Mouse (Mus musculus) retina, adult 2 months (tissue): Measurements from ENCODE around the gene Ube2z.
A peak's percentile ranks its signal among the peaks of the same experiment; 100 is the strongest.

Source experiments
- DNase-seq: peaks from one replicate; pipeline ENCODE4 v3.0.0-alpha.2; 2012; ENCODE audit warnings: low read depth, low spot score

Gene Ube2z

DNA sequence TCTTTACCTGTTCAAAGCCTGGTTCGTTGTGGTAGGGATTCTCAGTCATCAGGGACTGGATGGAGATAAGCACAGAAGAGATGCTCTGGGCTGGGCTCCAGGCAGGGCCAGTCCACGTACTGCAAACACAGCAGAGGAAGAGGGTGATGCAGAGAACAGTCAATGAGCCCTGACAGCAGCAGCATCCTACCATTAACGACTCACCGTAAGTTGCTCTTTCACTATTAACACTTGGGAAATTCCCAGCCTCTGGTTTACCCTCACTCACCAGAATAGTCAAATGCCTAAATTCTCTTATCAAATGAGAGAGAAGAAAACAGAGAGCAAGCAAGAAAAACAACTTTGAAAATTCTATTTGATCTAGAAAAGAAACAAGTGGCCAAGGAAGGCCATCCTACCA lies 6.9 kb downstream of the Ube2z start:
- DNase-seq = no peak

DNA sequence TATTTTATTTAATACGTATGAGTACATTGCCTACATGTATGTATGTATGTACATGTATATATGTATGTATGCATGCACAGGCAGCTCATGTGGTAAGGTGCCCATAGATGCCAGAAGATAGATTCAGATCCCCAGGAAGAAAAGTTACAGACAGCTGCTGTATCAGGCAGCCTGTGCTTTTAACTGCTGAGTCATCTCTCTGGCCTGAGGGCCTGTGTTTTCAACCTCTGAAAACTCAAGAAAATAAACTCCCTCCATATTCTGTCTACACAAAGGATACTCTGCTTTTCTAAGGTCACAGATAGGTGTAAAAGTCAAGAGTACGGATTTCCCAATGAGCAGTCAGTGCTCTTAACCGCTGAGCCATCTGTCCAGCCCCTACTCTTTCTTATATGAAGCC lies 14.3 kb downstream of the Ube2z start:
- no peak for DNase-seq

DNA sequence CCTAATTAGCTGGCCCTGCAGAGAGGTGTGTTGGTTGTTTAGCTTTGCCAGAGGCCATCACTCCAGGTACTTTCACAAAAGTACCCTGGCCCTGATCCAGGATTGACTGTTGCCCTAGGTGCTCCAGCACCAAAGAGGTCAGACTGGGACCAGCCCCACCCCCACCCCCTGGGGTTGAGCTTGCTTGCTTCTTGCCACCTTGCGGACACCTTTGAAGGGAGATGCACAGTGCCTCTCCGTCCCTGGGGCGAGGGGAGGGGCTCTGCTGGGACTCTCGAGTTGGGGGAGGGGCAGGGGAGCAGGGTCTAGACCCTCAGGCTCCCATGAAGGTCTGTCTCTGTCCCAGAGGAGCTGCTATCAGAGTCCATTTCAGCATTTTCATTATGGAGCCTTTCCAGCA lies 15.2 kb downstream of the Ube2z start:
- no peak for DNase-seq

DNA sequence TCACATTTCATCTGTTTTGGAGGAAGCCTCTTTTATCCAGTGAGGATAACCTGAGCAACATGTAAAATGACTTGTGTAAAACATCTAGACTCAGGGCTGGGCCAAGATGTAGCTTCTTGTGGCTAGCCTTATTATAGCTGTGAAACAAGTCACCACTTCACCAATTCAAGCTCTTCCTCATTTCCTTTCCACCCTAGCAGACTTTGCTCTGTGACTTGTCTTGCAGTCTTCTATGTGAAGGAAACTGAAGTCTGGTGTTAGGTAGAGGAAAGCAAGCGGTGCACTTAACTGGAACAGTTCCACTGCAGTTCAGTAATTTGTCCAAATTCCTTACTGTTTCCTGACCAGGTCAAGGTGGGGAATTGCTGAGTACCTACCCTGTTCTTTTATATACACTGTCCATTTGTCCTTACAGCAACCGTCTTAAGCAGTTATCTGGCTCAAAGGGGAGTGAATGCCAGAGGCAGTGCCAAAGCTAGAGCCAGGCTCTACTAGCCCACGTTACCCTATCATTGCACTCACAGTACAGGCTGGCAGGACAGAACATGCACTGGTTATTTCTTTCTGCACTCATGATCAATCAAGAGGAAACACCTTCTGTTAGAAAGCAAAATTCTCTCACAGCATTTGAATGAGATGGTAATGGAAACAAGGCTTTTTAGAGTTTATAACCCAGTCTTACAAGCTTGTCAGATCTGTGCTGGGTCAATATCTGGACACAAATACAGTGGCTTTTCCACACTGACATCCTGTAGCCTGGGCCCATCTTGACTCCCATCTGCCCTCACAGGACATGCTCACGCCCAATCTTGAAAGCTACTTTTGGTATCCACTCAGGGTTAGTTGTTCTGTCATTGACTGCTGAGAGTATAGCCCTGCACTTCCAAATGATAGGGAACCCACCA lies 17.5 kb downstream of the Ube2z start:
- DNase-seq = no peak

DNA sequence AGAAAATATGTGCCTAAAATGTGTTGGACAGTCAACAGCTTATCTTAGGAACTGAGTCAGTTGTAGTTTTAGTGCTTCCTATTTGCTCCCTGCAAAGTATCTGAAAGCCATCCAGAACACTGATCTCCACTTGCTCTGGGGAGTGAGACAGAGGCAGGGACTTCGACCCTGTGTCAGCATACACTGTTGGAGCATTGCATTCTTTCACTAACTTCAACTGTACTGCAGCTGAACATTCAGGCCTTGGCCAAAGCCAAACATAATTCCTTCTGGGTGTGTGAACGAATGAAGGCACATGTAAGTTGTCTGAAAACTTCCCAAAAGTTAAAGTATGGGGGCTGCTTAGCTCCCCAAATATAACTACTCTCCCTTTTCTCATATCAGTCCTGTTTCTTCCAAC lies 18.4 kb downstream of the Ube2z start:
- no peak for DNase-seq

DNA sequence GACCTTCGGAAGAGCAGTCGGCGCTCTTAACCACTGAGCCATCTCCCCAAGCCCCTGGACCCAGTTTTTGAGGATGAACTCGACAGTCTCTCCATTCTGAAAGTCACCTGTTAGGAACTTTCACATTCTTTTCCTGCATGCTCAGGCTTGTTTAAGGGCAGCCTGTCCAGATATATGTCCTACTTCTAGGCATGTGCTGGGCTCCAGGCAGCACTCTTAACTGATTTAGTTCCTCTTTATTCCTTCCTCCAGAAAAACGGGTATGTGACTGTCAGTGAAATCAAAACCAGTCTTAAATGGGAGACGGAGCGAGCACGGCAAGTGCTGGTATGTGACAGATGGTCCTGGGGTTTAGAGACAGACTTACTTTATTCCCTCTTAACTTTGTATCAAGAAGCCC lies 19.2 kb downstream of the Ube2z start:
- no peak for DNase-seq

DNA sequence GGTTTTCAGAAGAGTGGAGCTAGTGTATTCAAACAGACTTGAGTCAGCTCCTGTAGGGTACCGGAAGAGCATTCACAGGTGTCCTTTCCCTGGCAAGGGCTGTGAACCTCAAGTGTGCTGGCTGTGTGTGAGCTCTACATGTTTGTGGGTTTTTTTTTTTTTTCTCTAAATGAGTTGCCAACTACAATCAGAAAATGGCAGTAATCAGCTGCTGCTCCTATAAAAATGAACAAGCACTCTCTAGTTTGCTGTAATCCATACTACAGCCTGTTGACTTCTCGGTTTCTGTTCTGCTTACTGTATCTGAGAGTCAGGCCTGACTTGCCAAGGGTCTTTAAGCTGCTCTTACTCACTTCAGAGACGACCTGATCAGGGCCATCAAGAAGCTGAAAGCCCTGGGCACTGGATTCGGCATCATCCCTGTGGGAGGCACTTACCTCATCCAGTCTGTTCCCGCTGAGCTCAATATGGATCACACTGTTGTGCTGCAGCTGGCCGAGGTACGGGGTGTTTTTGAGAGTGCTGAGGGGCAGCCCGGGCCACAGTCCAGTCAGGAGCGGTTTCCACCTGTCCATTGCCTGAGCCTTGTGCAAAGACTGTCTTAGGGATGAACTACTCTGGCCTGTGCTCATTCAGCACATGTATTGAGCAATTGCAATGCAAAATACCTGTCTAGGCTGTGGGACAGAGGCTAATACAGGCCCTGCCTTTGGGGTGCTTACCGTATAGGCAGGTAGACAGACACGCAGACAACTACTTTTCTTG lies 20.2 kb downstream of the Ube2z start:
- DNase-seq = no peak

DNA sequence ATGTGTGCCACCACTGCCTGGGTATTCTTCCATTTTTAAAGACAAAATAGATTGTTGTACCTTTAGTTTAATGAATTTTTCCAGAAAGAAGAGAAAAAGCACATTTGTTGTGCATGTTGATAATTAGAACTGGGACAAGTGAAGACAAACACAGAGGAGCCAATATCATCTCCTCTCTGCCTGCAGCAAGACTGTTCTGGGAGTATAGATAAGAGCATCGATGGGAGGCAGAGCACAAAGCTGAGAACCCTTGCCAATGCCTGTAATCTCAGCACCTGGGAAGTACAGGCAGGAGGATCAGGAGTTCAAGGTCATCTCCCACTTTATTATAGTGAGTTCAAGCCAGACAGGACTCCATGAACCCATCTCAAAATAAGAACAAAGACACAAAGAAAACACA lies 26.6 kb downstream of the Ube2z start:
- DNase-seq = no peak

DNA sequence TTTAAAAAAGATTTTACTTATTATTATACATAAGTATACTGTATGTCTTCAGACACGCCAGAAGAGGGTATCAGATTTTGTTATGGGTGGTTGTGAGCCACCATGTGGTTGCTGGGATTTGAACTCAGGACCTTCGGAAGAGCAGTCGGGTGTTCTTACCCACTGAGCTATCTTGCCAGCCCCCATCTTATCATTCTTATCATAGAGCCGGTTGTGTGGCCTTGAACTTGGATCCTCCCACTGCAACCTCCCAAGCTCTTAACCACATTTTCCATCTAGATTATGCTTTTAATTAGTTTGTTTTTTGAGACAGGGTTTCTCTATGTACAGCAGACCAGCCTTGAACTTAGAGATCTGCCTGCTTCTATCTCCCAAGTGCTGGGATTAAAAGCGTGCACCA lies 27.7 kb downstream of the Ube2z start:
- no peak for DNase-seq

DNA sequence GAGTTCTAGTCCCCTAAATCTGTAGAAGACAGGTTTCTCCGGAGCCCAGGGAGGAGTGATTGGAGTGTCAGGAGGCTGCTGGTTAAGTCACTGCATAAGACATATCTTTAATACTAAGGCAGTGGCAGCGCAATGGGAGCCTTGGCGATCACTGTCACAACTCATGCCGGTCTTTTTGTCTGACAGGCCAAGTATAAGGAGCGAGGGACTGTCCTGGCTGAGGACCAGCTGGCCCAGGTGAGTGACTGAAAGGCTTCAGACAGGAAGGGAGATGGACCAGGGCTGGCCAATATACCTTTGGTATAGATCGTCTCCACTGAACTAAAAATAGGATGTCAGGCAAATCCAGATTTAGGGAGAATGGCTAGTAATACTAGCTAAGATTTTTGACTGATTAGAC lies 30.1 kb downstream of the Ube2z start:
- no peak for DNase-seq

DNA sequence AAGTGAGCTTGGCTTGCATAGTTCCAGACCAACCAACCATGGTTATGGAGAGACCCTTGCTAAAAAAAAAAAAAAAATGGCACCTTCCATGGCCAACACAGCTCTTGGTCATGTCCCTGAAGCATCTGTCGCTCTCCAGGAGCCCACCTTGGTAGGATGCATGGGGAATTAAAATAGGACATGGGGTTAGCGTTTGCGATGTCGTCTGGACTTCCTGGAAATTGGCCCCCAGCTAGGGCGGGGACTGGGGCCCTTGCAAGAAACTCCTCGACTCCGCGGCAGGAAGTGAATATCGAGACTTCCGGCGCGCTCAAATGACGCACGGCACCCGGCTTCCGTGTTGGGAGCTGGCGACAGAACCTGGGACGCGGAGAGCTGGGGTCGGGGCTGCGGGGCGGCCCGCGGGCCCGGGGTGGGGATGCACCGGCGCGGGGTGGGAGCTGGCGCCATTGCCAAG lies 30.6 kb downstream of the Ube2z start, which contains the start of gene Snf8:
Snf8 (plus strand) TSS at position 290 of the 457 bp plus-strand sequence.
- DNase-seq = peak; percentile 86

DNA sequence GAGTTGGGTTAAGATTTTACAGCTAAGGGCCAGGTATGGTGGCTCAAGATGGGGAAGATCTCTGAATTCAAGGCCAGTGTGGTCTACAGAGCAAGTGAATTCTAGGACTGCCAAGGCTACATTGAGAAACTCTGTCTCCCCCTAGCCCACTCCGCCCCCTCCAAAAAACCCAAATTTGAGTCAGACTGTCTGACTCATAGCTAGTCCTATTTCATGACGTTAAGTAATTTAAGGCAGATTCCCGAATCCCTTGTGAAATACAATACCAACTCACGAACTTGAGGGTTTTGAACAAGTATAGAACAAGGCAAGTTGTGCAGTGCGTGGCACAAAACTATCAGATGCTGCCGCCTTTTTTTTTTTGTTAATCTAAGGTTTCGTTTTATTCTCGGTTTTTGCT lies 31.1 kb downstream of the Ube2z start:
- no peak for DNase-seq

DNA sequence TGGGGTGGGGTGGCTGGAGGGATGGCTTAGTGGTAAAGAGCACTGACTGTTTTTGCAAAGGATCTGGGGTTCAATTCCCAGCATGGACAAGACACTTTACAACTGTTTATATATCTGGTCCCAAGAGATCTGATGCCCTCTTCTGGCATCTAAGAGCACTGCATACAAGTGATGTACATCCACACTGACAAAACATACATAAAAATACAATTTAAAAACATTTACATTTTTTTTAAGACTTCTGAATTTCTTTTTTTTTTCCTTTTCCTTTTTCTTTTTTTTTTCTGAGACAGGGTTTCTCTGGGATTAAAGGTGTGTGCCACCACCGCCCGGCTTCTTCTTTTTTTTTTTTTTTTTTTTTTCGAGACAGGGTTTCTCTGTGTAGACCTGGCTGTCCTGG lies 31.9 kb downstream of the Ube2z start:
- DNase-seq = no peak

DNA sequence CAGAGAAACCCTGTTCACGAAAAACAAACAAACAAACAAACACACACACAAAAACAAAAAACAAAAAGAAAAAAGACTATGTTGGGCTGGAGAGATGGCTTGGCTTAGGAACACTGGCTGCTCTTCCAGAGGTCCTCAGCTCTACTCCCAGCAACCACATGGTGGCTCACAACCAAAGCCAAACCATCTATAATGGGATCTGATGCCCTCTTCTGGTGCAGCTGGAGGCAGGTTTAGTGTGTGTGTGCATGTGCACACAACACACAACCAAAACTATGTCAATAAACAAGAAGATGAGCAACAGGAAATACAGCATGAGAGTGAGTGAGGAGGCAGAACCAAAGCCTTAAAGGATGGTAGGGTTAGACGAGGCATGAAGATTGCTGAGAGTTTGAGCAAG lies 33.5 kb downstream of the Ube2z start:
- DNase-seq = no peak

DNA sequence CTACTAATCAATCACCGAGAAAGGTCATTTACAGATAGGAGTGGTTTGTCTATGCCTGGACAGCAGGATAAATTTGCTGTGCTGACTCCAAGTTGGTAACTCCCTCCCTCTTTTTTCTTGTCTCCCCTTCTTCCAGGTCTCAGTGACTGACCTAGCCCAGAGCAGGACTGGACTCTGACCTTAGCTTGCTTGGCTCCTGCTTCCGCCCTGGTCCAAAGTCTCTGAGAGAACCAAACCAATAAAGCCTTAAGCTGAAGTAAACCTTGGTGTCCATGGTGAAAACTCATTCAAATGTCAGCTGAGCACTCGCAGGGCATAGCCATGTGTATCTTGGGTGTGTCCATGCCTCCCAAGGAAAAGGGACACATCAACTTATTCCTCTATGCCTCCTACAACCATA lies 34.6 kb downstream of the Ube2z start:
- DNase-seq = no peak

DNA sequence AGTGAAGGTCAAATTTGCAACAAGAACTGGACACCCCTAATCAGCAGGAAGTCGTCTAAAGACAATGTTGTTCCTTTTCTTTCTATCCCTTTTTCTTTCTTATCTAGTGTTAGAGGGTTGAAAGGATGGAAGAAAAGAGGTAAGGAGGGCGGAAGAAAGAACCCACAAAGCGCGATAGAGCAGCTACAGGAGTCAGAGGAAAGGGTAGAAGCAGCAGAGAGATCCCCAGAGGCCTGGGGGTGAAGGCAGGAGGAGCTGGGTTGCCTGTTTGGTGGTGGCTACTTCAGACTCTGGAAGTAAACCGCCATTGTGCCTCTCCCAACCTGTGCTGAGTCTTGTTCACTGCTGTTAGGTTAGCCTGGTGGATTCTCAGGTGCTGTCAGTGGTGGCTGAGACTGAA lies 37.1 kb downstream of the Ube2z start:
- no peak for DNase-seq

DNA sequence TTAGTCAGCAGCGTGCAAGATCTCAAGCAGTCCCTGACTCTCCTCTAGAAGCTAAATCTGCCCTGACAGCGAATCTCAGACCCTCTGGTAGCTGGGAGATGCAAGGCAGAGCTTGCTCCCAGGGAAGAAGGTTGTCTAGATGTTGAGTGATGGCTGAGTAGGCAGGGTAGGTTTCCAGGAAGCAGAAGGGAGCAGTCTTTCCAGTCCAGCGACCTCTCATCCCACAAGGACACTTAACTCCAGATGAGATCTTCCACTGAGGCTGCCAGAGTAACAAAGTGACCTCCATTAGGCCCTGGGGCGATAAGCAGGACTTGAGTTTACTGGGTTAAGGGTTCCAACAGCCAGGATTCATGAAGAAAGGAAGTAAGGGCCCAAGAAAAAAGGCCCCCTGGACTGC lies 44.6 kb downstream of the Ube2z start:
- no peak for DNase-seq

DNA sequence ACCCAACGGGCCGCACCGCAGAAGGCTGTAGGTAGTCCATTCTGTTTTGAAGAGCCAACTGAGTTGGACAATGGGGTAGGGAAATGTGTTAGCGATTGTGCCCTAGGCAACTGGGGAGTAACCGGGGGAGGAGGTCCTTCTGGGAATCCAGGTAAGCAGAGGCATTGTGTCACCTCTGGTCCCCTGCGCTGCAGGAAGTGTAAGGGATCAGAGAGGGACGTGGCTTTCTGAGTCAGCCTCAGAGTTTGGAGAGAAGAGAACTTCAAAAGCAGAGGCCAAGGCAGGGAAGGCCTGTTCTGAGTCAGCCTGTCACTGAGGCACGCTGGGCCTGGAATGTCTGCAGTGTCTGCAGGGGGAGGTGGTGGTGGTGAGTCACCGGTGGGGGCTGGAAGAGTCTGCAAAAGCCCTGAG lies 47.2 kb downstream of the Ube2z start:
- DNase-seq = no peak

DNA sequence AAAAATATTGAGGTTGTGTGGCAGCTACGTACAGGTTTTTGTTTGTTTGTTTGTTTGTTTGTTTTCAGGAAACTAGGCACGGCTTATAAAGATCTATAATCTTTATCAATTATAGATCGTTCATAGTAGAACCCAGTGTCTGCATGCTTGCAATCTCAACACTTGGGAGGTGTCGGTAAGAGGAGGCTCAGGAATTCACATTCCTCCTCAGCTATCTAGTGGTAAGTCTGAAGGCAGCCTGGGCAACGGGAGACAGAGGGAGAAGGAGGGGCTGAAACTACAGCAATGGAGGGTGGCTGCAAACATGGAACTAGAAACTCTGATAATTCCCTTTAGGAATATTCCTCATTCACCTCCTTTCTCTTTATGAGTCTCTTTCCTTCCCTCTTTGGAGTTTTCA lies 49.8 kb downstream of the Ube2z start:
- no peak for DNase-seq

DNA sequence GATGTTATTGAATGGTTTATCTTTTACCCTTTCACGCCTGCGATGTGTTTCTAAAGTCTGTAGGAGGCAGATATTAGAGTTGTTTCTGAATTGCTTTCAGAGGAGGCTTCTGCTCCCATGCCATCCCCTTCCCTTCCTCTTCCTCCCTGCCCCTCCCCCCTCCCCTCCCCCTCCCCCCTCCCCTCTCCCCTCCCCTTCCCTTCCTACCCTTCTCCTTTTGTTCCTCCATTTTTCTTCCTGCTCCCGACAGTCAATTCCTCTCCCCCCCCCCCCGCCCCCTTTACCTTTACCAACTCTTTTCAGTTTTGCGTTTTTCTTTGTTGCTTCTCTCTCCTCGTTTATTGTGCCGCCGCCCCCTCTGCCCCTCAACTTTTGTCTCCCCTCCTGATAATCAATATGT lies 53.2 kb downstream of the Ube2z start:
- DNase-seq = no peak

DNA sequence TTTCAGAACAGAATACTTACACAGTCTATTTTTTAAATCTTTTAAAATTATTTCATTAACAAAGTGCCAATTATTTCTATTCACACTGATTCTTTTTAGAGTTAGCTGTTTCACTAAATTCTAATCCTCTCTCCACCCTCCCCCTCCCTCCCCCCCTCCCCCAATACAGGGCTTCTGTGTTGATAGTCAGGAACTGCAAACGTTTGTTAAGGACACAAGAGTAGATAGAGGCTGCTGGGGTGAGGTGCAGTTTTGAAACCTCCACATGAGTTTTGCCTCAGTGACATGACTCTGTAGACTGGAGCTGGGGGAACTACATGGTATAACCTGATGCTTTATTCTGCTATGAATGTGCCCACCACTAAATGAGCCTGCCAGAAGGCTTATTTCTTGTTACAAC lies 56.4 kb downstream of the Ube2z start:
- no peak for DNase-seq

DNA sequence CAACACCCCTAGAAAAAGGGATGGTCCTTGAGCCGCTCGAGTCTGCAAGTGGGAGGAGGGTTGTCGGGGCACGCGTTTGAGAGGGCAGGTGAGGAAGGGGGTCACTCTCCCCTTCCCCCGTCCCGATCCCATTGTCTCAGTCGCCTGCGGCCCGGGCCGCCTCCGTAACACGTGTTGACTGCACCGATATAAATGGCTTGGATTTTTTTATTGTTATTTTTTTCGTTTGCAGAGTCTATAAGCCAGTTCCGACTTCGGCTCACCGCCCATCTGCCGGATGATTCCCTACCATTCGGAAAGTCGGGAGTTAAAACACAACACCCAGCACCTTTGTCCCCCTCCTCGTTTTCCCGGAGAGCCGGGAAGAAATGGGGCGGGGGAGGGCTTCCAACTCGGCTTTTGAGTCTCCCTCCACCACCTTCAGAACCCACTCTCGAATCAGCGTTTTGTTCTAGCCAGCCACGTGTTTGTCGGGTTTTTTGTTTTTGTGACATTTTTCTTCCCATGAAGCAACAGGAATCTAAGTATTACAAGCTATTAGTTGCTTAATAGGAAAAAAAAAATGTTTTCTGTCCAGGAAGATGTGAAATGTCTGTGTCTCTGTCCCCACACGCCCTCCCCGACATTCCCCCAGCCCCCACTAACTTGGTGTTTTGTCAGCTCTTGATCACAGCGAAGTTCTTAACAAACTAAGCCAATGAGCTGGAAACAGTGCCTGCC lies 57.5 kb downstream of the Ube2z start:
- no peak for DNase-seq
